Comparison of ENCODE assay signal across 16 mouse cellular contexts in the genomic region with DNA sequence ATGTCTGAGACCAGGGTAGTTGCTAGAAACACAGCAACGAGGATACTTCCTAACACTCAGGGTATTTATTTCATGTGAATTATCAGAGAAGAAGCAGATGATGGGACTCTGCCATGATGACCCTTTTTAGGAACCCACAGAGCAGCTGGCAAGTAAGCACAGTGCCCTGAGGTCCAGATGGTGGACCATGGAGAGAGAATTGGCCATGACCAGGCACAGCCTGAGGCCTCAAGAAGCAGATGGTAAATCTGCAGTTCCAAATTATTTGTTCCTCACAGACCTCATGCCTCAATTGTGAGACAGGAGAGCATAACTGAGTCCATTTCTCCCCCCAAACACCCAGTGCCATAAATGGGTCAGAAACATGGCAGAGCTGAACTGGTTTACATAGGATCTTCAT.
DNase-seq lines count a peak whose midpoint lies in the region.
"Had no signal": no experiment of that assay in that cellular context is flagged by ENCODE, and none has a peak within 500 bp of the region (broad histone marks: within the 10 kb centered on the region; RNA-seq: fewer than 3 reads in every experiment).

No protein-coding gene starts in this region.

- intact Hi-C loops in left cerebral cortex, postnatal 4 days (cut with DNase I), result no loop called here

- DNase-seq in left cerebral cortex, postnatal 4 days, result peak; percentile 71
- no peak for DNase-seq in left cerebral cortex, adult 8-10 months (ENCODE audit: low spot score in 2 of 2)
- DNase-seq in cerebellum, adult 11 months, result peak; percentile 77
- peak; percentile 74 for DNase-seq in cerebellum, adult 8-10 months
- peak; percentile 74 to 80 for DNase-seq in cerebellum, postnatal 25 days
- DNase-seq in adrenal gland, postnatal 36 days, result no peak
- DNase-seq in right cerebral cortex, adult 18-20 months, result no peak
- DNase-seq: adrenal gland, postnatal 14 days; gastrocnemius, postnatal 10 days; heart, postnatal 36 days; kidney, adult 2 months; kidney, postnatal 36 days; lung, adult 2 months; lung, postnatal 10 days; right cerebral cortex, postnatal 25 days; thymus, postnatal 14 days had no signal

Comparison
In these comparisons a context has a peak if more than half of its experiments do, and no peak if none do; other contexts are left out.
1. DNase-seq: peak in left cerebral cortex, postnatal 4 days (single experiment), cerebellum, adult 11 months (single experiment), cerebellum, adult 8-10 months (single experiment) and cerebellum, postnatal 25 days (2 of 2); none in left cerebral cortex, adult 8-10 months (0 of 2), adrenal gland, postnatal 36 days (0 of 2) and right cerebral cortex, adult 18-20 months (single experiment).